Mouse (Mus musculus) intestine, embryonic 14.5 days (tissue): Measurements from ENCODE around the gene Orai1. TPM values are rescaled to one million over a fixed set of nuclear protein-coding genes. Genes with fewer than 3 reads are reported as not detected.
A peak's percentile ranks its signal among the peaks of the same experiment; 100 is the strongest.

Experiments
- ATAC-seq: fragments of 200-750 bp; cut with Nextera tagmentation; replicated peaks from 2 replicates; pipeline ENCODE4 v1.8.0; 2017; ENCODE audit warnings: low read depth, moderate number of reproducible peaks, moderate TSS enrichment, moderate library complexity; ENCODE audit not compliant: low FRiP score, low TSS enrichment
- DNase-seq: peaks from one replicate; pipeline ENCODE4 v3.0.0-alpha.2; 2018; ENCODE audit warnings: low spot score
- H3K27ac ChIP-seq: fragments of 300-500 bp; sonication (generic); 2 replicates; pipeline ENCODE4 v1.5.1; 2014; ENCODE audit warnings: low read depth, mild to moderate bottlenecking, control low read depth
- H3K27me3 ChIP-seq: fragments of 300-500 bp; sonication (generic); replicated peaks from 2 replicates; pipeline ENCODE4 v1.6.1; 2014; ENCODE audit warnings: low read length, control low read depth; ENCODE audit not compliant: control insufficient read depth, insufficient read depth
- H3K36me3 ChIP-seq: fragments of 300-500 bp; sonication (generic); 2 replicates; pipeline ENCODE4 v1.6.1; 2014; ENCODE audit warnings: low read length, control low read depth; ENCODE audit not compliant: control insufficient read depth, insufficient read depth
- H3K4me1 ChIP-seq: fragments of 300-500 bp; sonication (generic); replicated peaks from 2 replicates; pipeline ENCODE4 v1.6.1; 2014; ENCODE audit warnings: low read length, control low read depth, mixed read lengths; ENCODE audit not compliant: control insufficient read depth, insufficient read depth
- H3K4me2 ChIP-seq: fragments of 300-500 bp; sonication (generic); 2 replicates; pipeline ENCODE4 v1.6.1; 2014; ENCODE audit warnings: low read length
- H3K4me3 ChIP-seq: fragments of 300-500 bp; sonication (generic); 2 replicates; pipeline ENCODE4 v1.5.1; 2014; ENCODE audit warnings: low read depth, low read length, control low read depth, mixed read lengths
- H3K9ac ChIP-seq: fragments of 300-500 bp; sonication (generic); 2 replicates; pipeline ENCODE4 v1.6.1; 2014; ENCODE audit warnings: mild to moderate bottlenecking, low read length
- H3K9me3 ChIP-seq: fragments of 300-500 bp; sonication (generic); 2 replicates; pipeline ENCODE4 v1.6.1; 2016; ENCODE audit warnings: low read length, control low read depth; ENCODE audit not compliant: control insufficient read depth
- WGBS: fragments of 180-500 bp; shearing (Covaris S2); extraction: QIAGEN DNeasy Blood & Tissue Kit; methylation state at CpG from one replicate; pipeline ENCODE4 v1.1.7; 2014; 5-methylcytosine and 5-hydroxymethylcytosine counted together
- polyA plus RNA-seq: library from polyadenylated mRNA; unstranded; fragments of >200 nt; fragmentation: Nextera tagmentation; extraction: Ambion mirVana; gene quantifications from 2 replicates; pipeline ENCODE4 v1.2.1, GENCODE M21; 2014

Gene Orai1
- polyA plus RNA-seq, 1 experiment from 2014 or later, result 17.7 TPM

DNA sequence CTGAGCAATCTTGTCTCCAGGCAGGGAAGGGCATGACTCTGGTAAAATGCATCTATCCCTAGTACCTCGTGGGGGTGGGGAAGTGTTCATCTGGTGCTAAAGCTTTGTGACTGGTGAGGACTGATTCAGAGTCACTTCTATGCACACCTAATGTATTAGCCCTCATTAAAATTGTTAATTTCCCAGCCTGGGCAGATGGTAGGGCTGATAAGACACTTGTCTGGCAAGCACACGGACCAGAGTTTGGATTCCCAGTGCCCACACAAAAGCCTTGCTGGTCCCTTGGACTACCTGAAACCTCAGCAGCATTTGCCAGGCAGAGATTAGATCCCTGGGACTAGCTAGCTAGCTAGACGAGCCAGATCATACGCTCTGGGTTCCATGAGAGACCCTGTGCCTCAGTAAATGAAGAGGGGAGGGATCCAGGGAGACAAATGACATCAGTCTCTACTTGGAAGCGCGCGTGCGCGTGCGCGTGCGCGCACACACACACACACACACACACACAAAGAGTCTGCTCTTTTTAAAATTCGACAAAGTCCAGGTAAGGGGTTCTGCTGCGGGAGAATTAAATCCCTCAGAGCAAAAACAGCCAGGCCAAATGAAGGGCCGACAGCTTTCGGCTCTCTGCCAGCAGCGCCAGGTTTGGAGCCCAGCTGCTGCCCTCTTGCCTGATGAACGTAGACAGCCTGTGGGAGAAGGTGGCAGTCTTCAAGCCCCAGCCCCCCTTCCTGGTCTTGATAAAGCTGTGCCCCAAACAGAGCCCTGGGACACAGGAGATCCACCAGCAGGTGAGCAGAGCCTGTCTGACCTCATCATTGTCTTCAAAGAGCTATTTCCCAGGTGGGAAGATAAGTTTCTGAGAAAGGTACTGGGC, 8.9 kb upstream of the Orai1 start:
- Histone ChIP-seq H3K4me1 (no peaks in the 10 kb centered on the region), H3K9ac (no peak overlapping the region), H3K27ac (no peak overlapping the region), H3K4me3 (no peak overlapping the region), H3K36me3 (no peaks in the 10 kb centered on the region), H3K27me3 (no peaks in the 10 kb centered on the region), H3K4me2 (no peak overlapping the region), H3K9me3 (no peaks in the 10 kb centered on the region)
- no peak for DNase-seq
- 0 out of 2 replicates have a peak, but pooled peaks have one; percentile 4 for ATAC-seq
- WGBS, result 52% methylated on average over 19 of the region's 19 CpGs

GRCm38 (mm10) chr5:123008877-123009493, 5.9 kb upstream of the Orai1 start:
- ATAC-seq, result no peak
- H3K27ac ChIP-seq, result no peak overlapping the region
- no peak for DNase-seq
- peaks cover 3% of the 10 kb centered on the region; the same call in 1 of the 2 replicates for H3K4me1 ChIP-seq
- no peak overlapping the region for H3K9ac ChIP-seq
- H3K27me3 ChIP-seq, result no peaks in the 10 kb centered on the region
- 70% methylated on average over 7 of the region's 7 CpGs for WGBS
- no peaks in the 10 kb centered on the region for H3K36me3 ChIP-seq
- no peak overlapping the region for H3K4me2 ChIP-seq
- no peaks in the 10 kb centered on the region for H3K9me3 ChIP-seq
- H3K4me3 ChIP-seq, result no peak overlapping the region

GRCm38 (mm10) chr5:123009873-123010272, 5.0 kb upstream of the Orai1 start:
- Histone ChIP-seq H3K27me3 (no peaks in the 10 kb centered on the region), H3K9ac (no peak overlapping the region), H3K4me2 (no peak overlapping the region), H3K27ac (no peak overlapping the region), H3K4me1 (peaks cover 8% of the 10 kb centered on the region; the same call in 1 of the 2 replicates), H3K4me3 (no peak overlapping the region), H3K9me3 (no peaks in the 10 kb centered on the region), H3K36me3 (no peaks in the 10 kb centered on the region)
- ATAC-seq, result no peak
- no peak for DNase-seq
- 54% methylated on average over 11 of the region's 11 CpGs for WGBS

- H3K4me1 ChIP-seq, result peaks cover 9% of the 10 kb centered on the region
- H3K4me3 ChIP-seq, result no peak overlapping the region
- H3K27me3 ChIP-seq, result no peaks in the 10 kb centered on the region
- no peak for DNase-seq
- no peak overlapping the region for H3K27ac ChIP-seq
- H3K36me3 ChIP-seq, result no peaks in the 10 kb centered on the region
- ATAC-seq, result no peak
- H3K9me3 ChIP-seq, result no peaks in the 10 kb centered on the region
- no peak overlapping the region for H3K4me2 ChIP-seq
- 92% methylated on average over 6 of the region's 6 CpGs for WGBS
- no peak overlapping the region for H3K9ac ChIP-seq
Observed at GRCm38 (mm10) chr5:123010806-123011205, 4.1 kb upstream of the Orai1 start.

DNA sequence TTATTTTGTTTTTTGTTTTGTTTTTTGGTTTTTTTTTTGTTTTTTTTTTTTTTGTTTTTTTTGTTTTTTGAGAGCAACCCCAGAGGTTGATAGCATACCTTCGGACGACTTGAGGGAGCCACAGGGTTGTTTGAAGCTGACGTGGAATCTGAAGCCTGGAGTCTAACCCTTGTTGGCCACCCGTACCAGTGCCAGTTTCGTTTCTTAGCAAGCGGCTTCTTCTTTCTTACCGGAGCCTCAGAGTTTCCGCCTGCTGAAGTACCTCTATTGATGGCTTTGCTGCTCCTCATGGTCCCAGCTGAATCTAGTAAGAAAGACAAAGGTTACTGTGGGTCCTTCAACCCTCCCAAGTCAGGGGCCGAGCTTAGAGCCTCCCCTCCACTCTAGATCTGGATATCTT, 3.2 kb upstream of the Orai1 start:
- DNase-seq, result no peak
- Histone ChIP-seq H3K27ac (no peak overlapping the region), H3K9ac (no peak overlapping the region), H3K27me3 (no peaks in the 10 kb centered on the region), H3K36me3 (no peaks in the 10 kb centered on the region), H3K4me1 (peaks cover 18% of the 10 kb centered on the region), H3K9me3 (no peaks in the 10 kb centered on the region), H3K4me2 (no peak overlapping the region), H3K4me3 (no peak overlapping the region)
- no peak for ATAC-seq
- 93% methylated on average over 9 of the region's 9 CpGs for WGBS

DNA sequence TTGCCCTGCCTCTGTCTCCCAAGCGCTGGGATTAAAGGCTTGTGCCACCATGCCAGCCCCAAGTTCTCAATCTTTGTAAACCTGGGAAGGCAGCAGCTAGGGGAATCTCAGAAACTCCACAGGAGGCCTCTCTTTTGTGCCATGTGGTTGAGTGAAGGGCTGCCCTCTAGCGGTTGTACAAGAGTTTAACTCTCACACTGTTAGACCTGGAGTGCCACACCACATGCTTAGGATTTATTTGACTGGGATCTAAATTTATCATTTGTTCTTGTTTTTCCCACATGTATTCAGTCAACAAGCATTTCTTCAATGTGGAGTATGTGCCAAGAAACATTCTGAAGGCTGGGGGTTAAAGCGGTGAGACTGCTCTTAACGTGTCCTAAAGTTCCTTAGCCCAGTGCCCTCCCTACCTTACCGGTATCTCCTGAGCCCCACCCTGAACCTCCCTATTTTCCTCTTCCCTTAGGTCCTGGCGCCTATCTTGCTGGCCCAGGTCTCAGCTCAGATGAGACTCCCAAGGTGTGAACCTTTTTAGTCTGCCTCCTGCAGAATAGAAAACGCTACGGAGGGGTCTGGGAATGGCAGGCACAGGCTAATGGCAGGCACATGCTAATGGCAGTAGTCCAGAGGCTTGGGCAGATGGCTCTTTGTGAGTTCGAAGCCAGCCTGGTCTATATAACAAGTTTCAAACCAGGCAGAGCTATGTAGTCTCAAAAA, 1.1 kb upstream of the Orai1 start:
- Histone ChIP-seq H3K36me3 (no peaks in the 10 kb centered on the region), H3K9me3 (no peaks in the 10 kb centered on the region), H3K4me3 (no peak overlapping the region), H3K27me3 (no peaks in the 10 kb centered on the region), H3K9ac (no peak overlapping the region), H3K27ac (no peak overlapping the region; the same call in 1 of the 2 replicates), H3K4me2 (no peak overlapping the region), H3K4me1 (peaks cover 22% of the 10 kb centered on the region)
- ATAC-seq, result no peak
- WGBS, result 56% methylated on average over 9 of the region's 9 CpGs
- DNase-seq, result no peak

- Histone ChIP-seq H3K4me3 (peak overlapping the region; percentile 79), H3K27me3 (no peaks in the 10 kb centered on the region), H3K4me1 (peaks cover 34% of the 10 kb centered on the region), H3K4me2 (peak overlapping the region; percentile 64), H3K36me3 (no peaks in the 10 kb centered on the region), H3K27ac (peak overlapping the region; percentile 94), H3K9me3 (no peaks in the 10 kb centered on the region), H3K9ac (peak overlapping the region; percentile 66)
- ATAC-seq (no peak), DNase-seq (no peak)
- 14% methylated on average over 8 of the region's 8 CpGs for WGBS
Observed at GRCm38 (mm10) chr5:123015915-123016314, 1.0 kb downstream of the Orai1 start.

- DNase-seq, result no peak
- Histone ChIP-seq H3K4me1 (peaks cover 34% of the 10 kb centered on the region), H3K4me2 (peak overlapping the region; percentile 0; the same call in 1 of the 2 replicates), H3K4me3 (no peak overlapping the region), H3K27me3 (no peaks in the 10 kb centered on the region), H3K9ac (no peak overlapping the region), H3K27ac (no peak overlapping the region), H3K36me3 (no peaks in the 10 kb centered on the region), H3K9me3 (no peaks in the 10 kb centered on the region)
- 72% methylated on average over 4 of the region's 4 CpGs for WGBS
- ATAC-seq, result no peak
Observed at GRCm38 (mm10) chr5:123017504-123017903, 2.6 kb downstream of the Orai1 start.
